Mouse (Mus musculus) adrenal gland, postnatal 14 days (tissue): ENCODE results near the gene Itsn1. TPM values are rescaled to one million over a fixed set of nuclear protein-coding genes. Genes with fewer than 3 reads are reported as not detected.

Source experiments
- DNase-seq: peaks from one replicate; pipeline ENCODE4 v3.0.0; 2021; ENCODE audit warnings: mixed read lengths
- total RNA-seq: library from RNA; stranded (reverse); gene quantifications from 2 replicates; pipeline ENCODE4 v1.2.3, GENCODE M21; 2021

Gene Itsn1
- total RNA-seq, 1 experiment from 2014 or later: 48.7 TPM

GRCm38 (mm10) chr16:91730446-91730845, 1.4 kb downstream of the Itsn1 start:
- DNase-seq: no peak

- DNase-seq: no peak
Measured at GRCm38 (mm10) chr16:91732816-91733215, 3.7 kb downstream of the Itsn1 start.

GRCm38 (mm10) chr16:91734771-91735170, 5.7 kb downstream of the Itsn1 start:
- DNase-seq: peak; percentile 50

GRCm38 (mm10) chr16:91736046-91736816, 7.2 kb downstream of the Itsn1 start:
- DNase-seq: no peak

- DNase-seq: no peak
Measured at GRCm38 (mm10) chr16:91738505-91738904, 9.4 kb downstream of the Itsn1 start.

- DNase-seq: peak; percentile 37
Measured at GRCm38 (mm10) chr16:91740184-91740917, 11.3 kb downstream of the Itsn1 start.

GRCm38 (mm10) chr16:91740918-91741255, 11.8 kb downstream of the Itsn1 start:
- no peak for DNase-seq

GRCm38 (mm10) chr16:91743055-91743454, 14.0 kb downstream of the Itsn1 start:
- no peak for DNase-seq

GRCm38 (mm10) chr16:91746101-91746950, 17.2 kb downstream of the Itsn1 start:
- peak; percentile 41 for DNase-seq

GRCm38 (mm10) chr16:91747567-91747966, 18.5 kb downstream of the Itsn1 start:
- DNase-seq: no peak

GRCm38 (mm10) chr16:91751644-91752385, 22.7 kb downstream of the Itsn1 start:
- DNase-seq: no peak

GRCm38 (mm10) chr16:91753611-91754010, 24.5 kb downstream of the Itsn1 start:
- DNase-seq: no peak

GRCm38 (mm10) chr16:91754957-91755356, 25.9 kb downstream of the Itsn1 start:
- DNase-seq: no peak

GRCm38 (mm10) chr16:91761202-91761601, 32.1 kb downstream of the Itsn1 start:
- no peak for DNase-seq

GRCm38 (mm10) chr16:91761761-91762160, 32.7 kb downstream of the Itsn1 start:
- DNase-seq: no peak

GRCm38 (mm10) chr16:91762476-91762875, 33.4 kb downstream of the Itsn1 start:
- no peak for DNase-seq

- DNase-seq: no peak
Measured at GRCm38 (mm10) chr16:91763975-91764374, 34.9 kb downstream of the Itsn1 start.

- DNase-seq: peak; percentile 51
Measured at GRCm38 (mm10) chr16:91764414-91764813, 35.3 kb downstream of the Itsn1 start.

- no peak for DNase-seq
Measured at GRCm38 (mm10) chr16:91765121-91765815, 36.2 kb downstream of the Itsn1 start.

- no peak for DNase-seq
Measured at GRCm38 (mm10) chr16:91765816-91766210, 36.7 kb downstream of the Itsn1 start.

GRCm38 (mm10) chr16:91767165-91767701, 38.2 kb downstream of the Itsn1 start:
- peak; percentile 68 for DNase-seq
